Mouse (Mus musculus) erythroid progenitor cell, adult 5-6 weeks (primary cell): ENCODE results near the gene Zfc3h1. TPM values are rescaled to one million over a fixed set of nuclear protein-coding genes. Genes with fewer than 3 reads are reported as not detected.

ENCODE experiments used
- ATAC-seq: replicated peaks from 2 replicates; pipeline ENCODE4 v1.8.0; 2016; ENCODE audit warnings: moderate number of reproducible peaks, mild to moderate bottlenecking, moderate TSS enrichment, inconsistent platforms; ENCODE audit not compliant: poor library complexity, low FRiP score, severe bottlenecking
- total RNA-seq, 2 experiments: library from RNA; stranded (forward) in 1 of 2; stranded (reverse) in 1 of 2; fragments of 150-400 nt in 1 of 2; fragments of 186-747, 209-891 nt in 1 of 2; gene quantifications; 2 replicates each; pipeline versions ENCODE4 v1.2.3 to v1.2.4; 2015 to 2017; ENCODE audit warnings: low replicate concordance in 2 of 2

The Zfc3h1 gene
- total RNA-seq, 2 experiments from 2014 or later, result 72.4 to 122 TPM

- no peak for ATAC-seq
These were observed 86.0 kb downstream of the Zfc3h1 start for GRCm38 (mm10) chr10:115470621-115471334.

- no peak for ATAC-seq
These were observed 88.6 kb downstream of the Zfc3h1 start for GRCm38 (mm10) chr10:115473213-115473961.

GRCm38 (mm10) chr10:115475000-115475550, 90.3 kb downstream of the Zfc3h1 start:
- no peak for ATAC-seq

GRCm38 (mm10) chr10:115476506-115476905, 91.7 kb downstream of the Zfc3h1 start:
- ATAC-seq, result no peak

- no peak for ATAC-seq
These were observed 93.8 kb downstream of the Zfc3h1 start for GRCm38 (mm10) chr10:115478441-115479141.

Other genes starting within 250 kb of the Zfc3h1 start
- not detected in 2 replicates for gene Tph2, start 199.9 kb upstream of the Zfc3h1 start, total RNA-seq (2015; ENCODE audit: low replicate concordance)
- gene Tph2, start 199.9 kb upstream of the Zfc3h1 start, total RNA-seq (2017; ENCODE audit: low replicate concordance), result not detected in 2 replicates
- gene Tbc1d15, start 133.5 kb upstream of the Zfc3h1 start, total RNA-seq (2015; ENCODE audit: low replicate concordance), result 38.1 and 41.4 TPM in 2 replicates
- gene Tbc1d15, start 133.5 kb upstream of the Zfc3h1 start, total RNA-seq (2017; ENCODE audit: low replicate concordance), result 38.0 and 49.1 TPM in 2 replicates
- gene Rab21, start 69.4 kb upstream of the Zfc3h1 start, total RNA-seq (2015; ENCODE audit: low replicate concordance), result 25.2 and 45.0 TPM in 2 replicates
- gene Rab21, start 69.4 kb upstream of the Zfc3h1 start, total RNA-seq (2017; ENCODE audit: low replicate concordance), result 15.8 and 22.5 TPM in 2 replicates
- 12.6 and 18.0 TPM in 2 replicates for gene Tmem19, start 22.5 kb upstream of the Zfc3h1 start, total RNA-seq (2015; ENCODE audit: low replicate concordance)
- gene Tmem19, start 22.5 kb upstream of the Zfc3h1 start, total RNA-seq (2017; ENCODE audit: low replicate concordance), result 6.8 and 27.8 TPM in 2 replicates
- 8.0 and 12.3 TPM in 2 replicates for gene Thap2, start 516 bp upstream of the Zfc3h1 start, total RNA-seq (2015; ENCODE audit: low replicate concordance)
- 5.9 and 11.4 TPM in 2 replicates for gene Thap2, start 516 bp upstream of the Zfc3h1 start, total RNA-seq (2017; ENCODE audit: low replicate concordance)
- gene A930009A15Rik, start 185.0 kb downstream of the Zfc3h1 start, total RNA-seq (2015; ENCODE audit: low replicate concordance), result not detected in 2 replicates
- gene A930009A15Rik, start 185.0 kb downstream of the Zfc3h1 start, total RNA-seq (2017; ENCODE audit: low replicate concordance), result not detected in 2 replicates
- 0.72 and 0.84 TPM in 2 replicates for gene Lgr5, start 202.8 kb downstream of the Zfc3h1 start, total RNA-seq (2015; ENCODE audit: low replicate concordance)
- 0.26 and 1.4 TPM in 2 replicates for gene Lgr5, start 202.8 kb downstream of the Zfc3h1 start, total RNA-seq (2017; ENCODE audit: low replicate concordance)